Mouse (Mus musculus) G1E (cell line): ENCODE data around the gene Specc1l.

Experiments used
- CTCF ChIP-seq: IDR thresholded peaks from 2 replicates; pipeline ENCODE4 v1.5.1; 2012; ENCODE audit warnings: low read depth, low read length, inconsistent platforms, mixed read lengths
- GATA1 ChIP-seq: IDR thresholded peaks from 2 replicates; pipeline ENCODE4 v1.6.1; 2012; ENCODE audit warnings: borderline replicate concordance, low read length, inconsistent platforms, mixed read lengths
- GATA2 ChIP-seq: IDR thresholded peaks from 2 replicates; pipeline ENCODE4 v1.6.1; 2012; ENCODE audit warnings: low read depth, low read length, inconsistent platforms, borderline replicate concordance
- POLR2AphosphoS5 ChIP-seq: IDR thresholded peaks from 2 replicates; pipeline ENCODE4 v1.6.1; 2012; ENCODE audit warnings: low read depth, low read length, inconsistent platforms; ENCODE audit not compliant: insufficient replicate concordance
- TAL1 ChIP-seq: conservative IDR thresholded peaks from 2 replicates; pipeline ENCODE4 v1.6.1; 2012; ENCODE audit warnings: low read depth, low read length, inconsistent platforms, mixed read lengths

GRCm38 (mm10) chr10:75252301-75253022 is 40.6 kb downstream of the Specc1l start:
- TF ChIP-seq CTCF (no peak), TAL1 (no peak), GATA1 (no peak), GATA2 (no peak), POLR2AphosphoS5 (no peak)
